Mouse (Mus musculus) forebrain, embryonic 15.5 days (tissue): Measurements from ENCODE around the gene Nek4. TPM values are rescaled to one million over a fixed set of nuclear protein-coding genes. Genes with fewer than 3 reads are reported as not detected.

ENCODE experiments used
- ATAC-seq: fragments of 200-750 bp; cut with Nextera tagmentation; replicated peaks from 2 replicates; pipeline ENCODE4 v1.8.0; 2017; ENCODE audit warnings: mild to moderate bottlenecking, moderate TSS enrichment, moderate library complexity
- H3K27ac ChIP-seq: fragments of 300-500 bp; sonication (generic); replicated peaks from 2 replicates; pipeline ENCODE4 v1.5.1; 2015; ENCODE audit warnings: mild to moderate bottlenecking, inconsistent platforms
- H3K27me3 ChIP-seq: fragments of 300-500 bp; sonication (generic); 2 replicates; pipeline ENCODE4 v1.6.1; 2015; ENCODE audit warnings: inconsistent platforms
- H3K36me3 ChIP-seq: fragments of 300-500 bp; sonication (generic); 2 replicates; pipeline ENCODE4 v1.6.1; 2015; ENCODE audit warnings: mild to moderate bottlenecking, inconsistent platforms
- H3K4me1 ChIP-seq: fragments of 300-500 bp; sonication (generic); 2 replicates; pipeline ENCODE4 v1.6.1; 2015; ENCODE audit warnings: inconsistent platforms
- H3K4me2 ChIP-seq: fragments of 300-500 bp; sonication (generic); replicated peaks from 2 replicates; pipeline ENCODE4 v1.6.1; 2015; ENCODE audit warnings: mild to moderate bottlenecking, inconsistent platforms
- H3K4me3 ChIP-seq: fragments of 300-500 bp; sonication (generic); 2 replicates; pipeline ENCODE4 v1.5.1; 2015; ENCODE audit warnings: mild to moderate bottlenecking, inconsistent platforms
- H3K9ac ChIP-seq: fragments of 300-500 bp; sonication (generic); replicated peaks from 2 replicates; pipeline ENCODE4 v1.6.1; 2015; ENCODE audit warnings: mild to moderate bottlenecking, inconsistent platforms
- H3K9me3 ChIP-seq: fragments of 300-500 bp; sonication (generic); 2 replicates; pipeline ENCODE4 v1.6.1; 2016; ENCODE audit warnings: inconsistent platforms
- WGBS: fragments of 180-500 bp; shearing (Covaris S2); methylation state at CpG from one replicate; pipeline ENCODE4 v1.1.7; 2015; ENCODE audit warnings: mixed read lengths; 5-methylcytosine and 5-hydroxymethylcytosine counted together
- polyA plus RNA-seq: library from polyadenylated mRNA; unstranded; fragments of >200 nt; fragmentation: Nextera tagmentation; extraction: Ambion mirVana; gene quantifications from 2 replicates; pipeline ENCODE4 v1.2.1, GENCODE M21; 2015

Nek4 gene
- polyA plus RNA-seq, 1 experiment from 2014 or later: 16.7 TPM

GRCm38 (mm10) chr14:30925492-30925891 lies 25.7 kb upstream of the Nek4 start:
- Histone ChIP-seq H3K4me3 (no peak overlapping the region), H3K27me3 (no peaks in the 10 kb centered on the region), H3K4me2 (no peak overlapping the region), H3K36me3 (no peaks in the 10 kb centered on the region), H3K27ac (no peak overlapping the region), H3K4me1 (peaks cover 10% of the 10 kb centered on the region), H3K9me3 (no peaks in the 10 kb centered on the region), H3K9ac (no peak overlapping the region)
- ATAC-seq: no peak
- 86% methylated on average over 3 of the region's 3 CpGs for WGBS

GRCm38 (mm10) chr14:30930386-30930785 lies 20.8 kb upstream of the Nek4 start:
- Histone ChIP-seq H3K36me3 (no peaks in the 10 kb centered on the region), H3K27me3 (no peaks in the 10 kb centered on the region), H3K27ac (no peak overlapping the region), H3K9ac (no peak overlapping the region), H3K4me3 (no peak overlapping the region), H3K9me3 (no peaks in the 10 kb centered on the region), H3K4me1 (no peaks in the 10 kb centered on the region), H3K4me2 (no peak overlapping the region)
- no peak for ATAC-seq
- 87% methylated on average over 4 of the region's 4 CpGs for WGBS

GRCm38 (mm10) chr14:30933351-30933750 lies 17.8 kb upstream of the Nek4 start:
- Histone ChIP-seq H3K9me3 (no peaks in the 10 kb centered on the region), H3K4me3 (no peak overlapping the region), H3K36me3 (no peaks in the 10 kb centered on the region), H3K27me3 (no peaks in the 10 kb centered on the region), H3K9ac (no peak overlapping the region), H3K4me2 (no peak overlapping the region), H3K4me1 (no peaks in the 10 kb centered on the region), H3K27ac (no peak overlapping the region)
- ATAC-seq: no peak
- 86% methylated on average over 9 of the region's 9 CpGs for WGBS

GRCm38 (mm10) chr14:30942254-30942653 lies 8.9 kb upstream of the Nek4 start:
- Histone ChIP-seq H3K4me1 (no peaks in the 10 kb centered on the region), H3K27ac (no peak overlapping the region), H3K9ac (no peak overlapping the region), H3K36me3 (no peaks in the 10 kb centered on the region), H3K27me3 (no peaks in the 10 kb centered on the region), H3K4me2 (no peak overlapping the region), H3K4me3 (no peak overlapping the region), H3K9me3 (no peaks in the 10 kb centered on the region)
- ATAC-seq: no peak
- WGBS: 93% methylated on average over 4 of the region's 4 CpGs

GRCm38 (mm10) chr14:30943038-30943437 lies 8.1 kb upstream of the Nek4 start, which contains the start of gene Itih1:
Gene Itih1, minus strand, starts transcription at chr14:30943289.
- no peaks in the 10 kb centered on the region for H3K27me3 ChIP-seq
- H3K9ac ChIP-seq: no peak within 1 kb of the TSS
- no peak within 1 kb of the TSS for H3K27ac ChIP-seq
- H3K9me3 ChIP-seq: no peaks in the 10 kb centered on the region
- H3K4me3 ChIP-seq: no peak within 1 kb of the TSS
- no peak within 1 kb of the TSS for H3K4me2 ChIP-seq
- 88% methylated on average over 7 of the region's 7 CpGs for WGBS
- ATAC-seq: no peak
- H3K4me1 ChIP-seq: no peaks in the 10 kb centered on the region
- no peaks in the 10 kb centered on the region for H3K36me3 ChIP-seq

- H3K4me1 ChIP-seq: no peaks in the 10 kb centered on the region
- H3K4me2 ChIP-seq: no peak overlapping the region
- H3K27me3 ChIP-seq: no peaks in the 10 kb centered on the region
- H3K9ac ChIP-seq: no peak overlapping the region
- H3K9me3 ChIP-seq: no peaks in the 10 kb centered on the region
- H3K4me3 ChIP-seq: no peak overlapping the region
- no peak for ATAC-seq
- no peaks in the 10 kb centered on the region for H3K36me3 ChIP-seq
- 65% methylated on average over 11 of the region's 11 CpGs for WGBS
- no peak overlapping the region for H3K27ac ChIP-seq
These were observed 7.1 kb upstream of the Nek4 start for GRCm38 (mm10) chr14:30943860-30944674.

- Histone ChIP-seq H3K4me3 (no peak overlapping the region), H3K4me1 (no peaks in the 10 kb centered on the region), H3K27me3 (no peaks in the 10 kb centered on the region), H3K27ac (no peak overlapping the region), H3K4me2 (no peak overlapping the region), H3K36me3 (no peaks in the 10 kb centered on the region), H3K9me3 (no peaks in the 10 kb centered on the region), H3K9ac (no peak overlapping the region)
- ATAC-seq: no peak
- 79% methylated on average over 2 of the region's 2 CpGs for WGBS
These were observed 6.4 kb upstream of the Nek4 start for GRCm38 (mm10) chr14:30944745-30945144.

GRCm38 (mm10) chr14:30949986-30950385 lies 1.2 kb upstream of the Nek4 start:
- Histone ChIP-seq H3K27me3 (no peaks in the 10 kb centered on the region), H3K9me3 (no peaks in the 10 kb centered on the region), H3K4me2 (no peak overlapping the region), H3K27ac (no peak overlapping the region), H3K36me3 (0 out of 2 replicates have a peak, but pooled peaks cover 4% of the 10 kb centered on the region), H3K4me1 (peaks cover 8% of the 10 kb centered on the region), H3K9ac (no peak overlapping the region), H3K4me3 (no peak overlapping the region)
- WGBS: 98% methylated on average over 10 of the region's 10 CpGs
- no peak for ATAC-seq

- WGBS: 90% methylated on average over 2 of the region's 2 CpGs
- H3K27ac ChIP-seq: no peak overlapping the region
- H3K9ac ChIP-seq: no peak overlapping the region
- H3K27me3 ChIP-seq: no peaks in the 10 kb centered on the region
- no peak for ATAC-seq
- H3K36me3 ChIP-seq: peaks cover 25% of the 10 kb centered on the region
- no peak overlapping the region for H3K4me3 ChIP-seq
- H3K4me1 ChIP-seq: no peaks in the 10 kb centered on the region
- no peak overlapping the region for H3K4me2 ChIP-seq
- H3K9me3 ChIP-seq: no peaks in the 10 kb centered on the region
These were observed 7.3 kb downstream of the Nek4 start for GRCm38 (mm10) chr14:30958517-30958916.

GRCm38 (mm10) chr14:30959031-30959430 lies 7.9 kb downstream of the Nek4 start:
- Histone ChIP-seq H3K4me2 (no peak overlapping the region), H3K27me3 (no peaks in the 10 kb centered on the region), H3K4me1 (no peaks in the 10 kb centered on the region), H3K9ac (no peak overlapping the region), H3K36me3 (peaks cover 25% of the 10 kb centered on the region), H3K27ac (no peak overlapping the region), H3K4me3 (no peak overlapping the region), H3K9me3 (no peaks in the 10 kb centered on the region)
- whole genome bisulfite sequencing: 96% methylated on average over 4 of the region's 4 CpGs
- ATAC-seq: no peak

- no peaks in the 10 kb centered on the region for H3K4me1 ChIP-seq
- WGBS: 74% methylated on average over 1 of the region's 1 CpGs
- no peak overlapping the region for H3K4me2 ChIP-seq
- H3K9me3 ChIP-seq: no peaks in the 10 kb centered on the region
- H3K4me3 ChIP-seq: no peak overlapping the region
- no peak overlapping the region for H3K27ac ChIP-seq
- H3K9ac ChIP-seq: no peak overlapping the region
- H3K27me3 ChIP-seq: no peaks in the 10 kb centered on the region
- no peak for ATAC-seq
- H3K36me3 ChIP-seq: peaks cover 21% of the 10 kb centered on the region
These were observed 9.2 kb downstream of the Nek4 start for GRCm38 (mm10) chr14:30960366-30960765.

- H3K4me2 ChIP-seq: no peak overlapping the region
- no peak for ATAC-seq
- H3K4me1 ChIP-seq: no peaks in the 10 kb centered on the region
- no peaks in the 10 kb centered on the region for H3K27me3 ChIP-seq
- no peaks in the 10 kb centered on the region for H3K9me3 ChIP-seq
- WGBS: 42% methylated on average over 6 of the region's 6 CpGs
- H3K4me3 ChIP-seq: no peak overlapping the region
- no peak overlapping the region for H3K27ac ChIP-seq
- no peak overlapping the region for H3K9ac ChIP-seq
- H3K36me3 ChIP-seq: peaks cover 29% of the 10 kb centered on the region
These were observed 23.0 kb downstream of the Nek4 start for GRCm38 (mm10) chr14:30974204-30974603.

GRCm38 (mm10) chr14:30976222-30976621 lies 25.0 kb downstream of the Nek4 start:
- H3K4me3 ChIP-seq: no peak overlapping the region
- no peak overlapping the region for H3K27ac ChIP-seq
- ATAC-seq: no peak
- no peaks in the 10 kb centered on the region for H3K27me3 ChIP-seq
- H3K4me2 ChIP-seq: no peak overlapping the region
- H3K9me3 ChIP-seq: no peaks in the 10 kb centered on the region
- peaks cover 35% of the 10 kb centered on the region for H3K36me3 ChIP-seq
- H3K9ac ChIP-seq: no peak overlapping the region
- WGBS: 89% methylated on average over 3 of the region's 3 CpGs
- H3K4me1 ChIP-seq: no peaks in the 10 kb centered on the region
